ENCODE assay signal across 7 mouse cellular contexts in the genomic region with DNA sequence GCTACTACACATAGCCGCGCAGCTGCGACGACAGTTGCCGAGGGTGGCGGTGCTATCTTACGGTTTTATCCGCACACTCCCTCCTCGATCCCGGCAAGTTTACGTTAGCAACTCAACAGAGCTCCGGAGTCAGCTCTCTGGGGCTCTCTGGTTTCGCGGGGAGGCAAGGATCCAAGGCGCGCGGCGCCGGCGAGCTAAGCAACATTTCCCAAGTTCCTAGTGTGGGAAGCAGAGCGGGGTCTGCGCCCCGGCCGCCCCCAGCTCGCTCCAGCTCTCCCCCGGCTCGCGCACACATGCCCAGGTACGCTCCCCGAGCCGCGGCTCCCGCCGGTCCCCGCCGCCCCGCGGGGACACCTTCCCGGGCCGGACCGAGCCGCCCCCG. TPM values are rescaled to one million over a fixed set of nuclear protein-coding genes. Genes with fewer than 3 reads are reported as not detected.
A peak's percentile ranks its signal among the peaks of the same experiment; 100 is the strongest.
DNase-seq lines count a peak whose midpoint lies in the region; ATAC-seq and TF ChIP-seq lines count a peak whose summit lies in the region.

No protein-coding gene starts in this region.

- H3K4me1 ChIP-seq in brown adipose tissue, adult 24 weeks (ENCODE audit: control insufficient read depth, insufficient read depth, insufficient read length, low read length): peaks cover 19% of the 10 kb centered on the region
- H3K4me1 ChIP-seq in intestine, embryonic 16.5 days (ENCODE audit: control insufficient read depth, insufficient read depth, low read length): peaks cover 35% of the 10 kb centered on the region
- peaks cover 10% of the 10 kb centered on the region; the same call in 1 of the 2 replicates for H3K4me1 ChIP-seq in small intestine, adult 2 months (ENCODE audit: control insufficient read depth, insufficient read depth, insufficient read length, low read length)

- no peak for TF ChIP-seq POLR2A in small intestine, adult 2 months (IDR thresholded peaks at IDR 0.05; ENCODE audit: low read depth, low read length)

- peak overlapping the region; percentile 53 for H3K4me2 ChIP-seq in intestine, embryonic 16.5 days (ENCODE audit: low read depth, low read length)

- peak; percentile 64 for ATAC-seq in intestine, embryonic 16.5 days

- H3K27ac ChIP-seq in brown adipose tissue, adult 24 weeks (replicated peaks; ENCODE audit: low read depth, low read length): peak overlapping the region; percentile 99
- H3K27ac ChIP-seq in intestine, embryonic 16.5 days (ENCODE audit: low read length): peak overlapping the region; percentile 100
- H3K27ac ChIP-seq in small intestine, adult 2 months (ENCODE audit: insufficient read depth, low read depth, low read length): peak overlapping the region; percentile 96

- TF ChIP-seq CTCF in small intestine, adult 2 months (IDR thresholded peaks at IDR 0.05; ENCODE audit: extremely low read depth, insufficient read length, insufficient replicate concordance, low read depth, low read length): no peak

- H3K9ac ChIP-seq in intestine, embryonic 16.5 days (ENCODE audit: low read depth, low read length): peak overlapping the region; percentile 99

- peak; percentile 53 for DNase-seq in retina, embryonic 14.5 days (ENCODE audit: low spot score)
- DNase-seq in retina, postnatal 1 day: no peak
- peak; percentile 68 for DNase-seq in gastrocnemius, adult 18-20 months (ENCODE audit: low spot score)
- DNase-seq in lung, postnatal 10 days: peak; percentile 70

- peak overlapping the region; percentile 87 for H3K4me3 ChIP-seq in brown adipose tissue, adult 24 weeks (ENCODE audit: insufficient read depth, low read depth, low read length)
- peak overlapping the region; percentile 86 for H3K4me3 ChIP-seq in intestine, embryonic 16.5 days (ENCODE audit: low read length)
- H3K4me3 ChIP-seq in small intestine, adult 2 months (ENCODE audit: low read depth, low read length): peak overlapping the region; percentile 95

- WGBS in intestine, embryonic 16.5 days: under 1% methylated on average over 41 of the region's 43 CpGs
- WGBS in small intestine, adult 2 months: under 1% methylated on average over 43 of the region's 43 CpGs

- no peaks in the 10 kb centered on the region for H3K36me3 ChIP-seq in intestine, embryonic 16.5 days (ENCODE audit: control insufficient read depth, insufficient read depth, low read length)
- H3K36me3 ChIP-seq in small intestine, adult 2 months (ENCODE audit: control insufficient read depth, insufficient read depth, low read length): peaks cover 2% of the 10 kb centered on the region; the same call in 1 of the 2 replicates

- H3K9me3 ChIP-seq in intestine, embryonic 16.5 days (ENCODE audit: control insufficient read depth, low read length): no peaks in the 10 kb centered on the region

- H3K27me3 ChIP-seq in intestine, embryonic 16.5 days (replicated peaks; ENCODE audit: control insufficient read depth, insufficient read depth, low read length): no peaks in the 10 kb centered on the region
- H3K27me3 ChIP-seq in small intestine, adult 2 months (ENCODE audit: control insufficient read depth, insufficient read depth, low read length): no peaks in the 10 kb centered on the region

RNA-seq across cellular contexts. Expression of a gene that starts 0.7 kb away (rescaled TPM):
- polyA plus RNA-seq in brown adipose tissue, adult 24 weeks (2012; ENCODE audit: insufficient read depth, insufficient read length, missing spikeins): 10.1 and 21.6 TPM in 2 replicates
- total RNA-seq in gastrocnemius, adult 18-20 months (2021): 1,000 to 10,000 TPM; 1,275 to 1,360 TPM
- polyA plus RNA-seq in intestine, embryonic 16.5 days (2015; fragmentation: Nextera tagmentation; extraction: Ambion mirVana): 10.6 and 10.8 TPM in 2 replicates
- polyA plus RNA-seq in small intestine, adult 2 months (2012; rRNA removed): 2.8 and 3.1 TPM in 2 replicates

RNA-seq across cellular contexts. Expression of a gene that starts 1.0 kb away (rescaled TPM):
- 287 and 322 TPM in 2 replicates for polyA plus RNA-seq in brown adipose tissue, adult 24 weeks (2012; ENCODE audit: insufficient read depth, insufficient read length, missing spikeins)
- total RNA-seq in gastrocnemius, adult 18-20 months (2021): 100 to 1,000 TPM; 404 to 553 TPM
- polyA plus RNA-seq in intestine, embryonic 16.5 days (2015; fragmentation: Nextera tagmentation; extraction: Ambion mirVana): 485 and 503 TPM in 2 replicates
- polyA plus RNA-seq in small intestine, adult 2 months (2012; rRNA removed): 28.8 and 52.7 TPM in 2 replicates
